Comparison of ENCODE assay signal across 12 mouse cellular contexts in the genomic region with DNA sequence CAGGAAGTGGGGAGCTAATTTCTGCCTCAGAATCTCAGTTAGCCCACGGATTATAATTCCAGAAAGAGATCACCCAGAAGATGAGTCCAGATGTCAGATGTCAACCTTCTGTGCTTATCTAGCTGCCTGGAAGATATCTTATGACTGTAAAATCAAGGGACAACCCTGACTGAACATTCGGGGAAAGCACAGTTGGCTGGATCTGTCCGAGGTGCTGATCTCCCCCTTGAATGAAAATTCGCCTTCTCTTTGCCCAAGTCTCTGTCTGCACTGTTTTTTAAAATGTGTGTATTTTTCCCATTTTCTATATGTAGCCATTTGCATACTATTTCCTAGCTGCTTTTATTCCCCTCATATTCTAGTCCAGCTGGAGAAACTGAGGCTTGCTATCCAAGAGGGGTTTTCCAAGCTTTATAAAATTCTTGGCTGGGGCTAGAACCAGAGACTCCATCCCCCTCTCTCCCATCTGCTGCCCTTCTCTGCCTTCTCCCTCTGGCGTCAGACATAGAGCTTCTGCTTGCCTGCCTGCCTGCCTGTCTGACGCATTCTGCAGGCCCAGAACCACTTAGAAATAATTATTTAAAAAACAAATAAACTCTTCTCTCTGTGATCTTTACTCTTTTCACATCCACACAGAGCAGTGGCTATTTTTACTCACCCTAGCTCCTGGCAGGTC.
DNase-seq lines count a peak whose midpoint lies in the region; ATAC-seq and TF ChIP-seq lines count a peak whose summit lies in the region.
"Had no signal": no experiment of that assay in that cellular context is flagged by ENCODE, and none has a peak within 500 bp of the region (broad histone marks: within the 10 kb centered on the region; RNA-seq: fewer than 3 reads in every experiment).

No protein-coding gene starts in this region.

- H3K4me1 ChIP-seq in kidney, adult 2 months (ENCODE audit: control insufficient read depth, insufficient read depth, low read length): no peaks in the 10 kb centered on the region
- H3K4me1 ChIP-seq: limb, embryonic 15.5 days had no signal

- TF ChIP-seq CTCF in kidney, adult 2 months (conservative IDR thresholded peaks at IDR 0.05; ENCODE audit: insufficient read depth, insufficient read length, low read depth, low read length): no peak

- no peaks in the 10 kb centered on the region for H3K36me3 ChIP-seq in kidney, adult 2 months (ENCODE audit: control insufficient read depth, insufficient read depth, low read length)
- H3K36me3 ChIP-seq: limb, embryonic 15.5 days had no signal

- H3K4me3 ChIP-seq in kidney, adult 2 months (ENCODE audit: insufficient read depth, low read depth, low read length): no peak overlapping the region
- H3K4me3 ChIP-seq: gastrocnemius, adult 2 months; limb, embryonic 15.5 days had no signal

- no peak for ATAC-seq in megakaryocyte progenitor cell, adult 5-6 weeks (replicated peaks; ENCODE audit: poor library complexity)

- WGBS in kidney, adult 2 months: 14% methylated on average over 6 of the region's 6 CpGs

- DNase-seq in kidney, postnatal 14 days: peak; percentile 3
- DNase-seq in kidney, adult 2 months: no peak
- peak; percentile 6 for DNase-seq in Muller cell, postnatal 12 days (ENCODE audit: inconsistent ontology term)
- peak; percentile 66 for DNase-seq in brain, embryonic 18.5 days (ENCODE audit: low read depth, low spot score)
- peak; percentile 65 to 83 for DNase-seq in layer of hippocampus, postnatal 36 days
- DNase-seq in thymus, postnatal 36 days: no peak
- no peak for DNase-seq in urinary bladder, postnatal 10 days (ENCODE audit: low spot score)
- DNase-seq: cerebellum, postnatal 36 days; gastrocnemius, adult 2 months had no signal

- no peak for TF ChIP-seq POLR2A in kidney, adult 2 months (IDR thresholded peaks at IDR 0.05; ENCODE audit: low read depth, low read length)

- H3K27ac ChIP-seq in kidney, adult 2 months (ENCODE audit: insufficient read depth, low read depth, low read length): no peak overlapping the region
- H3K27ac ChIP-seq: gastrocnemius, adult 2 months; hindbrain, embryonic 14.5 days; limb, embryonic 15.5 days had no signal

- H3K27me3 ChIP-seq in kidney, adult 2 months (replicated peaks; ENCODE audit: control insufficient read depth, insufficient read depth, low read length): no peaks in the 10 kb centered on the region; the same call in 1 of the 2 replicates
- H3K27me3 ChIP-seq: limb, embryonic 15.5 days had no signal

Comparison
In these comparisons a context has a peak if more than half of its experiments do, and no peak if none do; other contexts are left out.
1. DNase-seq: peak in kidney, postnatal 14 days (single experiment), Muller cell, postnatal 12 days (single experiment), brain, embryonic 18.5 days (single experiment) and layer of hippocampus, postnatal 36 days (2 of 2); none in kidney, adult 2 months (single experiment), thymus, postnatal 36 days (0 of 2) and urinary bladder, postnatal 10 days (single experiment).